Mouse (Mus musculus) adrenal gland, postnatal 4 days (tissue): ENCODE data around the gene Eed. TPM values are rescaled to one million over a fixed set of nuclear protein-coding genes. Genes with fewer than 3 reads are reported as not detected.
A peak's percentile ranks its signal among the peaks of the same experiment; 100 is the strongest.

Experiments
- DNase-seq, 2 experiments: peaks; one replicate each; pipeline ENCODE4 v3.0.0; 2021 to 2022; ENCODE audit warnings: low spot score in 2 of 2, mixed read lengths in 2 of 2
- total RNA-seq, 2 experiments: library from RNA; stranded (reverse); gene quantifications; 2 replicates each; pipeline ENCODE4 v1.2.3; 2021

Eed gene
- total RNA-seq, 2 experiments from 2014 or later: 69.7 to 77.9 TPM

DNA sequence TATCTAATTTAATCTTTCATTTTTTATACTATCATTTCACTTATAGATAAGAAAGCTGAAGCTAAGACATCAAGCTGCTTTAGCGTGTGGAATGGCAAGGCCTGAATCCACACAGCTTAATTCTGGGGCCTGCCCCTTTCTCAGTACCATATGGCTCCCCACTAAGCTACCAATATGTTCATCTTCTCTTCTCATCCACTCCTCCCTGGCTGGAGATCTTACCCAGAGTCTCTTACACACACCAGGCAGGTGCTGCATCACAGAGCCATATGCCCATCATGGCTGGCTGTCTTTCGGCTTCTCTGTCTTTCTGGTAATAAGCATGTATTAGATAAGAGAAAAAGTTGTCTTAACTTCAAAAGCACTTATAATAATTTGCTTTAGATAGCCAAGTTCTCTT, 2.7 kb upstream of the Eed start:
- DNase-seq: no peak

GRCm38 (mm10) chr7:89981557-89981956, 774 bp upstream of the Eed start:
- DNase-seq: no peak

DNA sequence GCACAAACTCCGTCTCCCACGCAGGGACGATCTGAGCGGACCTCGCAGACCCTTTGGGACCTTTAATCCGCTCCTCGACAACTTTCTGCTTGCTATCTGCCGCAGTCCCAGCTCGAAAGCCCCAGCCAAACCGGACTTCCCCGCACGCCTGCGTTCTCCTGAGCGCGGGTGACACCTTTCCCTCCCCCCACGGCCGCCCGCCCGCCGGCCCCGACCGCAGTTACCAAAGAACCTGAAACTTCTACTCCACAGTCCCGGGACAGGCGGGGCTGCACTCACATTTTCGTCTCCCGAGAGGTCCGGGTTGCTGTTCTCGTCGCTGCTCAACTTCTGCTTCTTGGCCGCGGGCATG, 674 bp downstream of the Eed start:
- no peak for DNase-seq

DNA sequence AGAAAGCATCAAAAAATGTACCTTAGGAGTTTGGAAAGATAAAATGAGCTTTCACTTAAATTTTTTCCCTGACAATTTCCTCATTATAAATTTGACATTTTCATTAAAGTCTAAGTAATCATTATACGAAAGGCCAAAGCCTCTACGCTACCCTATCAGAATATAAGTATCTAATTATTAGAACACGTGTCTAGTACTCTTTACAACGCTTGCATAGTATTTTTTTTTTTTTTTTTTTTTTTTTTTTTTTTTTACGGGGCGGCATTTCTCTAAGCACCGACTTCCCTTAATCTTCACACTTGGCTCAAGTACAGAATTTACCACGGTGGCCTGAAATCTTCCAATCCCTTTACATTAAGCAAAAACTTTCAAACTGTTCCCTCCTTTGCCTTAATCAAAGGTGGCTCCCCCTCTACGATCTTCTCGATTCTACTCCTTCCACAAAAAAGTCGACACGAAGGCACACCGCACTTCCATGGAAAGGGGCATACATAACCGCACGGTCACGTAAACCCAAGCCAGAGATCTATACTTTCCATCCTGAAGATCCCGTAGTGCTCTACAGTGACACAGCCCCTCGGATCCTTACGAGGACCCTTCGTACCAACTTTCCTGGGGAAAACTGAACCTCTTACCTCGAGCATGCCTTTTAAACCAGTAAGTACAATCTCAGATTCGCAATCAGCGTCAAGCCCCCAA, 1.2 kb downstream of the Eed start:
- DNase-seq: no peak

- no peak for DNase-seq
Observed at GRCm38 (mm10) chr7:89976796-89977195, 4.0 kb downstream of the Eed start.

- no peak for DNase-seq
Observed at GRCm38 (mm10) chr7:89975571-89975970, 5.2 kb downstream of the Eed start.

DNA sequence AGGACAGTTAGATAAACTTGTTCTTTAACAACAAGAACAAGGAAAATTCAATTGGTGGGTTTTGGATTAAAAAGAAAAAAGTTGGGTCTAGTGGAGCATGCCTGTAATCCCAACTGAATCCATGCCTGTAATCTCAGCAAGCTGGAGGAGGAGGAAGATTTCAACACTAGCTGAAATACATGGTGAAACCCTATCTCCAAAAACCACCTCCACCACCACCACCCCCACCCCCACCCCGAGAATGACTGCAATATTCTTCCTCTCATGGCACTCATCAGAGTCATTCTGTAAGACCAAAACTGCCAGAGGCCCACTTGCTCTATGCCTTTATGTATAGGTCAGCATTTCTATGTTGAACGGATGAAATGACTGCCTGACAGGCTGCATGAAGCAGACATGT, 13.5 kb downstream of the Eed start:
- no peak for DNase-seq

- DNase-seq: no peak
Observed at GRCm38 (mm10) chr7:89966771-89967170, 14.0 kb downstream of the Eed start.

- no peak for DNase-seq
Observed at GRCm38 (mm10) chr7:89963135-89963534, 17.6 kb downstream of the Eed start.

GRCm38 (mm10) chr7:89957300-89957699, 23.5 kb downstream of the Eed start:
- DNase-seq: no peak

GRCm38 (mm10) chr7:89954261-89954660, 26.5 kb downstream of the Eed start:
- DNase-seq: no peak

DNA sequence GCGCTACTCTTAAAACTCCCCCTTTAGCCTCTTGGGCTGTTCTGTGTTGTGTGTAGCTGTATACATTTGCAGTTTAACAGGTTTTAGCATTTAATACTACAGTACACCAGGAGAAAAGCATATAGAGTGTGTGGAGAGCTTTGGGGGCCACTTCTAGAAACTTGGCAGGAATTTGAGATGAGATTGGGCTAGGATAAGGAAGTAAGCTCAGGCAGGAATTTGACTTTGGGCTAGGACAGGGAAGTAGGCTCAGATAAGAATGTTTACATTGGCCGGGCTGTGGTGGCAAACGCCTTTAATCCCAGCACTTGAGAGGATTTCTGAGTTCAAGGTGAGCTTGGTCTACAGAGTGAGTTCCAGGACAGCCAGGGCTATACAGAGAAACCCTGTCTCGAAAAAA, 31.4 kb downstream of the Eed start:
- DNase-seq: no peak

- no peak for DNase-seq
Observed at GRCm38 (mm10) chr7:89948026-89948425, 32.8 kb downstream of the Eed start.

- peak; percentile 66 to 85 for DNase-seq
Observed at GRCm38 (mm10) chr7:89940571-89941463, 40.0 kb downstream of the Eed start, which contains the start of gene Hikeshi. Gene Hikeshi (minus strand): TSS chr7:89941204.

DNA sequence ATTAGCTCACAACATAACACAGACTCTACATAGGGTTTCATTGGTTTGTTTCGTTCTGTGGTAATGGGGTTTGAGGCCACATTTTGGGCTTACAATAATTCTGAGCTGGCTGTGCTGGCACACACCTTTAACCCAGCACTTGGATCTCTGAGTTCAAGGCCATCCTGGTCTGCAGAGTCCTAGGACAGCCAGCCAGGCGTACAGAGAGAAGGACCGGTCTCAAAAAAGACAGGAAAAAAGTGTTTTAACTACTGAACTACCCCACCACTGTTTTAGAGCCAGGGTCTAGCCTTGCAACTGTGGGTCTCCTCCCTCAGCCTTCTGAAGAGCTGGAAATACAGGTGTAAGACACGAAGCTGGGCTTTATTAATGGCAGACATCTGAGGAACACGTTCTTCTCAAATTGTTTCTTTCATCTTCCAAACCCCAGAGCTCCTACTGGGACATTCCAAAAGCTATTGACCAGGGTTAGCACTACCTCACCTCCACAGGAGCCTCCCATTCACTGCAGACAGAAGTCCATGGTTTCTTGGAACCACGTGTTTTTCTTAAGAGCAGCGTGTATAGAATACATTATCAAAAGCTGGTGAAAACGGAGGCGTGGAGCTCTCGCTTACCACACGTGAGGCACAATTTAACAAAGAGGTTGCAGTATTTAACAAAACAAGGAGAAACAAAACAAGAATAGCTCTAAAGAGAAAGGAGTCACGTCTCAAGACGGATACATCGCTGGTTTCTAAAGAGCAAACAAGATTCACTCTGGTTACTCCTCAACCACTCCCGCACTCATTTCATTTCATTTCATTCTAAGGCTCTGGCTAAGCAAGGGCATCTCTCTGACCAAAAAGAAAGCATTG, 41.1 kb downstream of the Eed start:
- no peak for DNase-seq

- no peak for DNase-seq
Observed at GRCm38 (mm10) chr7:89923441-89924180, 57.2 kb downstream of the Eed start.

GRCm38 (mm10) chr7:89917776-89918175, 63.0 kb downstream of the Eed start:
- DNase-seq: no peak

DNA sequence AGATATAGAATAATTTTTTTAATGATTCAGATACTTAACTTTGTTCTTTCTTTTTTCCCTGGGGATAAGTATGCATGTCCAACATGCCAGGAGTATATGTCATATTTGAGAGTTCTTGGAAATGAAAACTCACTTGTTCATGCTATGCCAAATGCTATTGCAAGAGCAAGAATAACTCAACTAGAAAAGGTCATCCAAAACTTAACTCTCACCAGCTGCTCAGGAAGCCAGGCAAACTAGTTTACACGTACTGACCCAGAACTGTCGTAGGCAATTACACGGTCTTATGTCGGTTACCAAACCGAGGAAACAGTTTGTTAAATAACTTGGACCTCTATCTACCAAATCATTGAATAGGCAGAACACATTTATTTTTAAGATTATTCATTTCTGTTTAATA, 64.1 kb downstream of the Eed start:
- no peak for DNase-seq

DNA sequence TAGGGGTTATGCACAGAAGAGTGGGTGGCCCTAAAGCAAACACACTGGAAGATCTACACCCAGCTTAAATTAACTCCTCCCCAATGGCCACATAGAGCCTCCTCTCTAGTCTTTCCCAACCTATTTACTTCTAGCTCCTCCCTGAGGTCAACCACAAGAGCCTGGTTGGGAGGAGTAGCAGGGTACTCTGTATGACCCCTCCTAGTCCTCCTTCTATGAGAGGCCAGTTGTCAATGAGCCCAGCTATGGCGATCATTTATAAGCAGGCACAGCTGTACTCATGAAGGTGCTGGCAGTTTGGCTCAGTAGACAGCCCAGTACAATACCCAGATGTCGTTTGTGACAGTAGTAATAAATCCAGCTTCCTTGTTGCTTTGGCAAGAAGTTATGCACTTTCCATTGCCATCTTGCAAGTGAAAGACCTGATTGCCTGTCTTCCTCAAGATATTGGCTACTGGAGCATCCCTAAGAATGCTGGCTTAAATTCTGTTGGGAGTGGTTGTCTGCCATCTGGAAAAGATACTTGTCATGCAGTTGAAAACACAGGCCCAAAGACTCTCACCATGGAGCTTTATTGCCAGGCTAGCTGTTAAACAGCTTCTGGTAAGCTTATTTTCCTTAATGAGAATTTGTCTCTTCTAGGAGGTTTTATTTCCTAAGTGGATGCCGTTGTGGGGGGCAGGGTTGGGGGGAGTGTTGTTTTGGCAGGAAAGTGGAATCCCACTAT, 67.2 kb downstream of the Eed start:
- DNase-seq: no peak

GRCm38 (mm10) chr7:89912356-89912755, 68.4 kb downstream of the Eed start:
- no peak for DNase-seq
